Mouse (Mus musculus) forebrain, embryonic 11.5 days (tissue): ENCODE measurements around the gene Max. TPM values are rescaled to one million over a fixed set of nuclear protein-coding genes. Genes with fewer than 3 reads are reported as not detected.

Source experiments
- ATAC-seq: fragments of 200-750 bp; cut with Nextera tagmentation; replicated peaks from 2 replicates; pipeline ENCODE4 v1.8.0; 2017; ENCODE audit warnings: moderate TSS enrichment; ENCODE audit not compliant: low FRiP score
- DNase-seq: peaks from one replicate; pipeline ENCODE4 v3.0.0-alpha.2; 2017; ENCODE audit warnings: low spot score
- H3K27ac ChIP-seq: fragments of 300-500 bp; sonication (generic); 2 replicates; pipeline ENCODE4 v1.5.1; 2014; ENCODE audit warnings: low read depth, low read length
- H3K27me3 ChIP-seq: fragments of 300-500 bp; sonication (generic); 2 replicates; pipeline ENCODE4 v1.6.1; 2014; ENCODE audit warnings: mild to moderate bottlenecking, low read length, mixed read lengths; ENCODE audit not compliant: control insufficient read depth, insufficient read depth
- H3K36me3 ChIP-seq: fragments of 300-500 bp; sonication (generic); 2 replicates; pipeline ENCODE4 v1.6.1; 2014; ENCODE audit warnings: mild to moderate bottlenecking, low read length, moderate library complexity, mixed read lengths; ENCODE audit not compliant: control insufficient read depth, insufficient read depth
- H3K4me1 ChIP-seq: fragments of 300-500 bp; sonication (generic); replicated peaks from 2 replicates; pipeline ENCODE4 v1.6.1; 2014; ENCODE audit warnings: low read length, mixed read lengths; ENCODE audit not compliant: control insufficient read depth, insufficient read depth
- H3K4me2 ChIP-seq: fragments of 300-500 bp; sonication (generic); 2 replicates; pipeline ENCODE4 v1.6.1; 2014; ENCODE audit warnings: low read depth, mild to moderate bottlenecking, low read length, moderate library complexity, mixed read lengths; ENCODE audit not compliant: severe bottlenecking
- H3K4me3 ChIP-seq: fragments of 300-500 bp; sonication (generic); 2 replicates; pipeline ENCODE4 v1.5.1; 2014; ENCODE audit warnings: low read depth, low read length
- H3K9ac ChIP-seq: fragments of 300-500 bp; sonication (generic); 2 replicates; pipeline ENCODE4 v1.6.1; 2014; ENCODE audit warnings: low read length
- H3K9me3 ChIP-seq: fragments of 300-500 bp; sonication (generic); 2 replicates; pipeline ENCODE4 v1.6.1; 2016; ENCODE audit warnings: low read length, mixed read lengths; ENCODE audit not compliant: control insufficient read depth
- WGBS: fragments of 180-500 bp; shearing (Covaris S2); extraction: QIAGEN DNeasy Blood & Tissue Kit; methylation state at CpG from one replicate; pipeline ENCODE4 v1.1.7; 2014; 5-methylcytosine and 5-hydroxymethylcytosine counted together
- polyA plus RNA-seq: library from polyadenylated mRNA; unstranded; fragments of >200 nt; fragmentation: Nextera tagmentation; extraction: Ambion mirVana; gene quantifications from 2 replicates; pipeline ENCODE4 v1.2.1, GENCODE M21; 2014

Gene Max
- polyA plus RNA-seq, 1 experiment from 2014 or later = 21.5 TPM

DNA sequence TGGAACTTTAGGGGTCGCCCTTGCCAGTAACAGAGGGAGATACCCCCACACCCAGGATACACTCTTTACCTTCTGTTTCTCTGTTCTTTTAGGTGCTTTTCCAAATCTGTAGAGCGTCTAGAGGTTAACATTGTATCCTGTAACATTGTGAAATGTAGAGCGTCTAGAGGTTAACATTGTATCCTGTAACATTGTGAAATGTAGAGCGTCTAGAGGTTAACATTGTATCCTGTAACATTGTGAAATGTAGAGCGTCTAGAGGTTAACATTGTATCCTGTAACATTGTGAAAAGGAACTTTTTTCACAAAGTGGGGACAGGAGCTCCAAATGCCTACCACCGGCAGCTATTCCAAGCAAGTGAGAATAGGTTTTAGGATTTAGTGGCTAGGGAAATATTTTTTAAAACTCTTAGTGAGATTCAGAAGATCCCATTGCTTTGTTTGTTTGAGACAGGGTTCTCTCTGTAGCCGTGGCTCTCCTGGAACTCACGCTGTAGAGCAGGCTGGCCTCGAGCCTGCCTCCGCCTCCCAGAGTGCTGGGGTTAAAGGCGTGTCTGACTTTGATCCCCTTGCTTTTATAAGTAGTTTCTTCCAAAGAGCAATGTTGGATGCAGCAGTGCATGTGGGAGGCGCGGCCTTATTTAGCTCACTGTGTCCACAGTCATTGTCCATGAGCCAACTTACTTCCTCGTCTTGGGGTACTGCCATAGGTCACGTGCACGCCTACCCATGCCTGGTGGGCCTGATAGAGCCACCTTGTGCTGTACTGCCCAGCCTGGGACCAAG is 68.9 kb downstream of the Max start:
- no peak overlapping the region for H3K4me2 ChIP-seq
- H3K9ac ChIP-seq = no peak overlapping the region
- no peaks in the 10 kb centered on the region for H3K9me3 ChIP-seq
- WGBS = 92% methylated on average over 16 of the region's 16 CpGs
- DNase-seq (no peak), ATAC-seq (no peak)
- H3K27me3 ChIP-seq = no peaks in the 10 kb centered on the region
- H3K4me3 ChIP-seq = no peak overlapping the region
- no peaks in the 10 kb centered on the region for H3K36me3 ChIP-seq
- no peak overlapping the region for H3K27ac ChIP-seq
- H3K4me1 ChIP-seq = no peaks in the 10 kb centered on the region

DNA sequence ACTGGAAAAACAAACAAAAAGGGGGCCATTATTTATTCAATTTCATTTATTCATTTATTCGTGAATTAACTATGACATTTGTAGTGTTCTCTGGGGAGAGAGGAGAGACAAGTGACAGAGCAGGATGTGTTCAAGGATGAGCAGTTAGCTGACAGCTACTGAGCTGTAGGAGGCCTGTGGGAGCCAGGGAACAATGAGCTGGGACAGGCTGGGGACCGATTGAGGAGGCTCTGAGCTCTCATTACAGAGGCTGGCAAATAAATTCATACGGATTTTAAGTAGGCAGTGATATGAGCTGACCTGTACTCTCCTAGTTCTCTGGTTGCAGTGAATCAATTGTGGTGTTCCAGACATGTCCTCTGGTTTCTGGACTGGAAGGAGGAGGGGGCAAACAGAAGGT is 70.8 kb downstream of the Max start:
- no peak overlapping the region for H3K4me2 ChIP-seq
- H3K9ac ChIP-seq = no peak overlapping the region
- no peaks in the 10 kb centered on the region for H3K4me1 ChIP-seq
- ATAC-seq = no peak
- no peak overlapping the region for H3K27ac ChIP-seq
- H3K27me3 ChIP-seq = no peaks in the 10 kb centered on the region
- H3K9me3 ChIP-seq = no peaks in the 10 kb centered on the region
- no peak for DNase-seq
- H3K4me3 ChIP-seq = no peak overlapping the region
- no peaks in the 10 kb centered on the region for H3K36me3 ChIP-seq
- 82% methylated on average over 3 of the region's 3 CpGs for WGBS

DNA sequence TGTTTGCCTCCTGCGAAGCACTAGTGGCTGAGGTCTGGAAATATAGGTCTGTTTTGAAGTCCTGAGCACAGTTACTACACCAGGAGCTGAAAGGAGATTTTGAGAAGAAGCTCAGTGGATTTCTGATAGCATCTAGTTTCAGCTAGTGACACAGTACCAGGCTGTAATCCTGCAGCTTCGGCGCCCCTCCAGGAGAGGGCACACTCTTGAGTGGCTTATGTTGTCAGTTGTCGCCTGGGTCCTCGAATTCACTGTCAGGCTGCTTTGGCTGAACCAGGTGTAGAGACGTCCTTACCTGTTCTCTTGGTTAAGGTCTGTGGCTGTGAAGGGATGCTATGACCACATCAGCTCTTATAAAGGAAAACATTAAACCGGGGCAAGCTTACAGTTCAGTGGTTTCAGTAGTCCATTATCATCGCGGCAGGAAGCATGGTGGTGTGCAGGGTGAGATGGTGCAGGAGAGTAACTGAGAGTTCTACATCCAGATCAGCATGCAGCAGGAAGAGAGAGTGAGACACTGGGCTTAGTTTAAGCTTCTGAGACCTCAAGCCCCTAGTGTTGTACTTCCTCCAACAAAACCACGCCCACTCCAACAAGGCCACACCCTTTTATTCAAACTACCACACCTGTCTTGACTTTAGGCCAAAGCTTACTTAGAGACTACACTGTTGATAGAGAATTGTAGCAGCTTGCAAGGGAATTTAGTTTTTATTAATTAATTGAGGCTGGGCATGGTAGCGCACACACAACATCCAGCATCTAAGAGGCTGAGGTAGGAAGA is 72.4 kb downstream of the Max start:
- no peak overlapping the region for H3K4me2 ChIP-seq
- no peaks in the 10 kb centered on the region for H3K4me1 ChIP-seq
- no peak overlapping the region for H3K27ac ChIP-seq
- no peak overlapping the region for H3K4me3 ChIP-seq
- H3K36me3 ChIP-seq = no peaks in the 10 kb centered on the region
- H3K9me3 ChIP-seq = no peaks in the 10 kb centered on the region
- DNase-seq (no peak), ATAC-seq (no peak)
- H3K9ac ChIP-seq = no peak overlapping the region
- WGBS = 89% methylated on average over 11 of the region's 11 CpGs
- no peaks in the 10 kb centered on the region for H3K27me3 ChIP-seq

DNA sequence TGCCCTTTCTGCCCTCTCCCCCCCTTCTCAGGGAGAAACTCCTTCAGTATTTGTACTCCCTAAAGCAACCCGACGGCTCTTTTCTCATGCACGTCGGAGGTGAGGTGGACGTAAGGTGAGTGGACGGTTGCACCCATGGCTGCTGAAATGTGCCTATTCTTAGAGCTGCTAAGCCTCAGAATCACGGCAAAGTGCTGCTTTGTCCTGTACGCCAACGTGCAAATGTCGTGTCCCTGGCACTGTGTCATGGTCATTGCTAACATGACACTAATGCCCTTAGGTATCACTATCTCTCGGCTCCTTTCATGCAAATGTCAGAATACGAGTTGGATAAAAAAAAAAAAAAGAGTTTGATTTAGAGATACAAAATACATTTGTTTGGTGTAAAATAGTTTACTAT is 74.1 kb downstream of the Max start:
- ATAC-seq = no peak
- 94% methylated on average over 12 of the region's 12 CpGs for WGBS

More for the DNA sequence above, 74.1 kb downstream of the Max start:
- Histone ChIP-seq H3K4me2 (no peak overlapping the region), H3K36me3 (no peaks in the 10 kb centered on the region), H3K4me1 (no peaks in the 10 kb centered on the region), H3K27ac (no peak overlapping the region), H3K27me3 (no peaks in the 10 kb centered on the region), H3K4me3 (no peak overlapping the region), H3K9me3 (no peaks in the 10 kb centered on the region), H3K9ac (no peak overlapping the region)
- DNase-seq = no peak

Other genes starting within 250 kb of the Max start
- 88.7 and 91.3 TPM in 2 replicates for gene Churc1, start 196.7 kb downstream of the Max start, polyA plus RNA-seq
- 44.7 and 47.4 TPM in 2 replicates for gene Fntb, start 196.6 kb downstream of the Max start, polyA plus RNA-seq
- 0.20 TPM in 1 of 2 replicates, not detected in the other for gene Gpx2, start 166.6 kb downstream of the Max start, polyA plus RNA-seq
- 9.3 and 11.2 TPM in 2 replicates for gene Rab15, start 139.3 kb downstream of the Max start, polyA plus RNA-seq